Mouse (Mus musculus): ENCODE data around the gene Rab34. TPM values are rescaled to one million over a fixed set of nuclear protein-coding genes. Genes with fewer than 3 reads are reported as not detected.
A peak's percentile ranks its signal among the peaks of the same experiment; 100 is the strongest.

Rab34 gene
- total RNA-seq, 2 experiments from 2014 or later, result 6.4 to 11.4 TPM

DNA sequence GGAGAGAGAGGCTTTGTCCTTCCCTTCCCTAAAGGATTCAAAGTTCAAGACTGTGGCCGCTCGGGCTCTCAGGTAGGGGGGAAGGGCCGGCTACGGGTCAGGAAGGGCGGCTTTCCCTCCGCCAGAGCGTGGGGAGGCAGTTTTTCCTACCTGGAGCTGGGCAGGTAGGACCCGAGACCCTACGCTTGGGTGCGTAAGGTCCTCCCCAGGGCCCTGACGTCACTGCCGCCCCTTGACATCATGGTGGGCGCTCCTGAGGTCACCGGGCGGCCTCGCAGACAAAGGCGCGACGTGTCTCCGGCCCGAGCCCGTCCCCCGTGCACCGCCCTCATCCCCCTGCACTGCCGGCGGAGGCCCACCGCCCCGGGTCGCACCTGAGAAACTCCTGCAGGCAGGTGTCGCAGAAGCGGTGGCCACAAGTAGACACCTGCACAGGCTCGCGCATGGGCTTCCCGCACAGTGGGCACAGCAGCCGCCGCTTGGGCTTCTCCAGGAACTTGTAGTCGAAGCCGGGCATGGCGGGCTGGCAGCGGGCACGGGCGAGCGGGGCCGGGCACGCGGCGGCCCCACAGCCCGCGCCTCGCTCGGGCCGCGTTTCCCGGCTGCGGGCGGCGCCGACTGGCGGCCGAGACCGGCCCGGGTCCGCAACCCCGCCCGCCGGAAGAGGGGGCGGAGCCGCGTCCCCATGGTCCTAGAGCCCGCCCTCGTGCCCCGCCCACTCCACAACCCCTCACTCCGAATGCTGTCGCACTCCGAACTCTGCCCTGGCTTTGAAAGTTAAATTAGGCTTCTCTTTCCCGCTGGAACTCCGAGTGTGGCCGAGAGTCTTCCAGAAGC is 23.1 kb upstream of the Rab34 start, which contains the start of gene Traf4:
TSS of gene Traf4 (minus strand) at position 666 of the 837 bp plus-strand sequence.
- DNase-seq, result peak; percentile 88 to 90

DNA sequence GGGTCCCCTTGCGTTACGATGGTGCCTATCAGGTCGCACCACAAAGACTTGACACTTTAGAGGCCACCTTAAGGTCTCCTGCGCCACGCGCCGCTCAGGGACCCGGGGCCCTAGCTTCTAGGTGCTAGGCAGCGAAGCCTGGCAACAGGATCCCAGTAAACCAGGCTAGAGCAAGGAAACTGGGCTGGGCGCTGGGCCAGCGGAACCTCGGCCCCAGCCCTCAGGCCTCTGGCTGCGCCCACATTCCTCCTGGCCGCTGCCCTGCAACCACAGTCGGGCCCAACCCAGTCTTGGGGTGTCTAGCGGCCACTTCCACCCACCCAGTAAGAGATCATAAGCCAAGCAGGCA is 22.5 kb upstream of the Rab34 start:
- no peak for DNase-seq

DNA sequence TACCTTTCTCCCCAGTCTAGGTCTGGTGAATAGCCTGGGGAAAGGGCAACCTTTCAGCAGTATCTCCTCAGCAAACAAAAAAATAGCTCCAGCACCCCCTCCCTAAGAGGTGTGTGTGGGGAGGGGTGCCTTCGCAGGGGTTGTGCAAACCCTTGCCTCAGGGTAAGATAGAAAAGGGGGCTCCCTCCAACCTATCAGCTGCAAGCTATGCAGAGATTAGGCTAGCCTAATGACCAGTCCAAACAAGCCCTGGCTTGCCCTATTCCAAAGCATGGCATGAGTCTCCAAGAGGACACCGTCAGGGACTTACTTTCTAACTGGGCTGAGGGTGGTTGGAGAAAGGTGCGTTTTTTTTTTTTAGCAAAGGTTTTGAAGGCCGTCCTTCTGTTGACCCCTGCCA is 22.1 kb upstream of the Rab34 start:
- DNase-seq, result no peak

DNA sequence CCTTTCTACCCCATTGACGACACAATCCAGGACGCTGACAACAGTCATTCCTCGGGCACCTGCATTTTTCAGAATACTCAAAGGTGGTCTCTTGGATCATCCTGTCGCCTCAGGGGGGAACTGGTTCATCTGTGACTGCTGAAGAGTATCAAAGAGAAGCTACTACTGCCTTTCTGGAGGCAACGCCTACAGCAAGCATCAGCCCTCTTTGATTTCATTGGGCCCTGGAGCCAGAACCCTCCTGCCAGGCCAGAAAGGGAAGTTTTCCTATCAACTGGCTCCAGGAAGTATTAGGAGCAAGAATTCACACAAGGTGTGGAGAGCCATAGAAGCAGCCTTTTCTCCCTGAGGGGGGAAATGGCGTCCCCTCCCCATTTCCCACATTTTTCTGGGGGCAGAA is 21.6 kb upstream of the Rab34 start:
- no peak for DNase-seq

DNA sequence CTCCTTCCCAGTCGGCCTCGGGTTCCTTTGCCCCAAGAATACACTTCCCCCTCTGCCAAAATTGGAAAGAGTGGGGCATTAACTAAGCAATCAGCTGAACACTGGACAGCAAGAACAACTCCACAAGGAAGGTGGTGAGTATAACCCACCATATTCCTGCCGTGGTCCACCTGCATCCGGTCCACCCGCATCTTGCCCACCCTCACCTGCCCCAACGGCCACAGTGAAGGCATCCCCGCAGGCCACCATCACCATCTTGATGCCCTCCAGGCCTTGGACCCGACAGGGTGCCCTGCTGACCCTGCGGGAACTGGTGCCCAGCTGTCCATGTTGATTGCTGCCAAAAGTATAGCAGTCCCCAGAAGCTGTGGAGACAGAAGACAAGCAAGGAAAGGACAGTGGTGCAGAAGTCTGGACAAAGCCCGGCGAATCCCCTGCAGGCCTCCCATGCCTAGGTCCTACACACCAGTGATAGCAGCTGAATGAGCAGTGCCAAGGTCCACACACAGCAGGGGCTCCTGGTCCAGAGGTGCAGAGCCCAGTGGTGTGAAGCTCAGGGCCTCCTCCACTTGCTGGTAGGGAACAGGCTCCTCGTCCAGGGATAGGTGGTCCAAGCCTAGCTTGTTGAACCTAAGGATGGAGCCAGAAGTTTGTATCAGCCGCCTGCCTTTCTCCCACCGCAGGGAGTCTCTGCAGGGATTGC is 20.8 kb upstream of the Rab34 start:
- no peak for DNase-seq

DNA sequence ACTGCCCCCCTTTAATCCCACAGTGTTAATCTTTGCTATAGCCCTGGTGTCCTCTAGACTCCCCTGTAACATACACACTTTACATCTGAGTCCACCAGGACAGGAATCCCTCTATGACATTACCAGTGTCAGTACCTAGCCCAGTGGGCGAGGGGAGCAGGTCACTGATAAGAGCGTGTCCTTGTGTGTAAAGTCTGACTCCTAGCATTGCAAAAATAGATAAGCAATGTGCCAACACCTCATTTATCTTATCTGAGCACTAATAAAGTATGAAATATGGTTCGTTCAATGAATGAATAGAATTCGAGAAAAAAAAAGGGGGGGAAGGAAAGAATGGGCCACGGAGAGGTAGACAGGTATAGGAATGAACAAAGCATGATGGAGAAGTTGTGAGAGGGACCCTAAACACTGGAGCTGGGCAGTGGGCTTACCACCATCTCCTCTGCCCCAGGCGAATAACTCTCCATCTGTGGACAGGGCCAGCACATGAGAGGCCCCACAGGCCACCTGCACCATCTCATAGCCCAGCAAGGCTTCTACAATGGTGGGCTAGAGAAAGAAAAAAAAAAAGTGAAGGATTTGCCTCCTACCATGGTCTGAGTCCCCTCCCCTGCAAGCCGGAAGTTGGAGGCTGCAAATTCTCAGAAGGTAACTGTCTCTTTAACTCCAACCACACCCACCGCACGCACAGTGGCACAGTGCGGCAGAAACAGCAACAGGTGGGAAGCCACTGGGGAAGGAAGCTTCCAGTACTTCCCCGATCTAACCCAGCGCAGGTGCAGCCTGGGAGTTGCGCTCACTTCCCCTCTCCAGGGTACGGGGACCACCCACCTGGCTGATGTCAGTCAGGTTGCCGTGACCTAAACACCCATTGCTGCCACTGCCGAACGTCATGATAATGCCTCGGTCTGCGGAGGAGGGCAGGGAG is 19.4 kb upstream of the Rab34 start:
- no peak for DNase-seq

DNA sequence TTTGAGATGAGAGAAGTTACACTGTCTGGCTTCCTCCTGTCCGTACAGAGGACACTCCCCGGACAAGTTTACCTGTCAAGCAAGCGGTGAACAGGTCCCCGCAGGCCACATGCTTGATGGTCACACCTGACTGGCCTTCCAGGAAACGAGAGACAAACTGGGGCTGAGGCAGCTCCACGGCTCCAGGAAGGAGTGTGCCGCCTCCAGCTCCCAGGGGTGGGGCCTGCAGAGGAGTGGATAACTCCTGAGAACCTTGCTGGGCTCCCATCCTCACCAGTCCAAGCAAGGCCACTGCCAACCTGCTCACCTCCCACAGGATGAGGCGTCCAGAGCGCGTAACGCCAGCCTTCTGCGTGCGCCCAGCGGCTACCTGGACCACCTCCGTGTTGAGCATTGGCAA is 17.9 kb upstream of the Rab34 start:
- DNase-seq, result no peak

DNA sequence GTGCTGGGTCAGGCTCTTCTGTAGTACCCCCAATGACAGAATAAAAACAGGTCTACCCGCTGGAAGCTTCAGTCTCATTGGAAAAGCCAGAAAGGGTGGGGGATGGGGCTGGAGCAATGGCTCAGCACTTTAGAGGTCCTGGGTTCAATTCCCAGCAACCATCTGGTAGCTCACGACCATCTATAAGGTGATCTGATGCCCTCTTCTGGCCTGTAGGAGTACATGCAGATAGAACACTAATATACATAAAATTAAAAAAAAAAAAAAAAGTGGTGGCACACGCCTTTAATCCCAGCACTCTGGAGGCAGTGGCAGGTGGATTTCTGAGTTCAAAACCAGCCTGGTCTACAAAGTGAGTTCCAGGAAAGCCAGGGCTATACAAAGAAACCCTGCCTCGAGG is 16.9 kb upstream of the Rab34 start:
- DNase-seq, result no peak

DNA sequence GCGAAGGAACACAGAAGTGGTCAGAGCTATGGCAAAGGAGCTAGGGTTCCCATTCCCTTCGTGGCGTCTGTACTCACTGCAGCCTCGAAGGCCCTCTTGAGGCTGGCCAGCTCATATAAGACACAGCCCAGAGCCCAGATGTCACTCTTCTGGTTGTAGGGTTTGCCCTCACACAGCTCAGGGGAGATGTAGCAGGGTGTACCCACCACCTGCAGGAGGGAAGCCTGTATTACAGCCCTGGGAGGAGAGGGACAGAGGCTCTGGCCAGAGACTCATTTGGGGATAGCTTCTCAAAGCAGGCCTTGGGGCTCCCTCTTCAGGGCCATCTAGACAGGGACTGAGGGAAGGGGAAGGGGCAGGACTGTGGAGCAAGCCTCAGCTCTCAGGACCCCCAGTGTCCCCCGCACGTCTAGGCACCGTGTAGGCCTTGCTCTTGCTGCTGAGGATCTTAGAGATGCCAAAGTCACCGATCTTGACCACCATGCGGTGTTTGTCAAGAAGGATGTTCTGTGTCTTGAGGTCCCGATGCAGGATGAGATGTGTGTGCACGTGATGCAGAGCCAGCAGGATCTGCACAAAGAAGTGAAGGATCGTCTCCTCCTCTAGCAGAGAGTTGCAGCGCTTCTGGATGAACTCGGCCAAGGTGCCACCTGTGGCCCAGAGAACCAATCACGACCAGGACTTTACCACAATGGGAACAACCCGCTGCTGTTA is 16.0 kb upstream of the Rab34 start:
- no peak for DNase-seq

DNA sequence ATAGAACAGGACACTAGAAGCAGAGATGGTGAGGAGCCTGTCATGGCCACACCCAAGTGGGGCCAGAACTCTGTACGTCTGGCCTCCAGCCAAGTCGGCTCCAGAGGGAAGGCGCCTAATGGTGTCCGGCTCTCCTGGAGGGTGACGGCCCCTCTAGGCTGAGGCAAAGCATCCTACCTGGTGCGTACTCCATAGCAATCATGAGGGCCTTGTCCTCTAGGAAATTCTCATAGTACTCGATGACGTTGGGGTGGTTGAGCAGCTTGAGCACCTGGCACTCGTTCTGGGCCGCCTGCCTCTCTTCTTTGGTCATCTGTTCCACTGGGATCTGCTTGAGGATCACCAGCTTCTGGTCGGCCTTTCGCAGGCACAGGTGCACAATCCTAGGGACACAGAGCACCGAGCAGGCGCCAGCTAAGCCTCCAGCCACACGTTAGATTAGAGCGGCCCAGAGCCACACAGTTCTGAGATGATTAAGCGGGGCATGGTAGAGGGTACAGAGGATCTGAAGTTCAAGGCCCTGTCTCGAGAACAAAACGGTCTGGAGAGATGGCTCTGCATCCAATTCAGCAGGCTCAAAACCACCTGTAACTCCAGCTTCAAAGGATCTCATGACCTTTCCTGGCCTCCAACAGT is 15.4 kb upstream of the Rab34 start:
- no peak for DNase-seq

DNA sequence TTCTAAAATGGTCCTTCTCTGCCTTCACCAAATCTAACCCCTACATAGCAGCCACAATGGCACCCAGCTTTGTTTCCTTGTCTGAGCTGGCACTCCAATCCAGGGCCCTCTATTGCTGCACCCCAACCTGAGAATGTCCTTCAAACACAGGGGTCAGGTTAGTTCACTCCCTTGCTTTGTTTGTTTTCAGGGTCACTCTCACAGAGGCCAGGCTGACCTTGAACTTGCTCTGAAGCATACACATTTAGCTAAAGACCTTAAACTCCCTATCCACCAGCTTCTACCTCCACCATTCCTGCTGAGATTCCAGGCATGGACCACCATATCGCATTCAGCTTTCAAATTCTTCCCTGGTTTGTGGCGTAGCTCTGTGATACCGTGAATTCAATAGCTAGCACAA is 13.7 kb upstream of the Rab34 start:
- DNase-seq, result no peak

DNA sequence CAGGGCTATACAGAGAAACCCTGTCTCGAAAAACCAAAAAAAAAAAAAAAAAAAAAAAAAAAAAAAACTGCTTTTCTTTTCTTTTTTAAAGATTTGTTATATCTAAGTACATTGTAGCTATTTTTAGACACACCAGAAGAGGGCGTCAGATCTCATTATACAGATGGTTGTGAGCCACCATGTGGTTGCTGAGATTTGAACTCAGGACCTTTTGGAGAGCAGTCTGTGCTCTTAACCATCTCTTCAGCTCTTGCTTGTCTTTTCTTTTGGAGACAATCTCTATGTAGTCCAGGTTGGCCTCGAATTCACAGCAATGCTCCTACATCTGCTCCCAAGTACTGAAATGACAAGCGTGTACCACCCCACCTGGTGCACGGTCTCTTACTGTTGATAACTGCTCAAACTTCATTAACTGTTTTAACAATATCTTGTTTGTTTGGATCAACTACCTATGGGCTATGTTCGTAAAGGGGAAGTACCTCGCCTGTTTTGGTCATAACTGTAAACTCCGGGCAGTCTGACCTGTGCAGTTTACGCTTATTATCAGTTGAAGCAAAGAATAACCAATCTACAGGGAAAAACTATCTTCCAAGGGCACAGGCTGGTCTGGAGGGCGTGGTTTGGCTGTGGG is 12.3 kb upstream of the Rab34 start:
- no peak for DNase-seq

DNA sequence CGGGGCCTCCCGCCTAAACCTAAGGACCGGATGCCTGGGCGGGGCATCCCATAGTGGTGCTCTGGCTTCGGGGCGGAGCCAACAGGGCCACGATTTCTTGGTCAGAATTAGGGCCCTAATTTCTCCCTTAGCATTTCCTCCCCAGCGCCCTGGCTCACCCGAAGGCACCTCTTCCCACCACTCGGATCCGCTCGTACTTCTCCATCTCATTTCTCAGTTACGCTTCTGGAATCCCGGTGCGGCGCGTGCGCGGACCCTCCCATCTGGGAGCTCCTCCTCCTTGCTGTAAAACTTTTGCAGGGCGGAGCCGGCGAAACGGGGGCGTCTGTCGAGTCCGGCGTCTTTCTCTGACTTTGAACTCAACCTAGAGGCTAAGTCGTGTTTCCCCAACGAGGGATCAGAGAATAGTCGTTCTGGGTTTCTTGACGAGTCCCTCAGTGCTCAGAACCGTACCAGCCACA is 11.8 kb upstream of the Rab34 start, which contains the start of the genes Nek8 and Tlcd1:
TSS of gene Nek8 (minus strand) at position 274 of the 461 bp plus-strand sequence.
TSS of gene Tlcd1 (plus strand) at position 310 of the 461 bp plus-strand sequence.
- DNase-seq, result peak; percentile 95 to 96

DNA sequence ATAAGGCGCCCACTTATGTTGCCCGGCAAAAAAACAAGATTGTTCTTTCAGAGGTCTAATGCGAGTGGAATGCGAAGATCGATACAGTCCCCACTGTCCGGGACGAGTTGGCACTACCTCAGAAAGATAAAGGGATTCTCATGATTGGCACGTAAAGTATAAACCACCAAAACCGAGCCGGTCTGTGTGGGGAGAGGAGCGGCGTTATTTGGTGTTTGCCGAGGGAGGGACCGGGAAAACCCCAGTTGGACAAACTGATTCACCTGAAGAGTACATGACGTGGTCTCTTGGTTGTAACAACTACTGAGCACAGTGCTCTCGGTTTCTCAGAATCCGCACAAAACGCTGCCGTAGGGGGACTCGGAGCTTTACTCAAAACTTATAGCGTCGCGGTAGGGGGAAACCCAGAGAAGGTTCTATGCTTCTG is 11.3 kb upstream of the Rab34 start:
- DNase-seq, result no peak

DNA sequence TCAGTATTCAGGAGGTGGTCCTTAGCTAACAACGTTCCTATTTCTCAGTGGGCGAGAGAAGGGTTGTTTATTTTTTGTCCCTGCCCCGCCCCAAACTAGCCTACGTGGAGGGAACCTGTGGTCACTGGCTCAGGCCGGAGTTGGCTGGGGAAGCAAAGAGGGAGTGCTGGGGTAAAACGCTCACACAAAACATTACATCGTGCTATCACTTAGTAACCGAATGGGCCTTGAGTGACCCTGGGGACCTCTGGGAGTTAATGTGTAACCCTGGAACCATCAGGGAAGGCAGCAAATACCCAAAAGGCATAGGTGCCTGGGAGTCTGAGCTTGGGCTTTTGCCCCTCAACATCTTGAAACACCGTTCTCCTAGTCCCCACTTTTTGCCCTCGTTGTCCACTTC is 10.8 kb upstream of the Rab34 start:
- no peak for DNase-seq

DNA sequence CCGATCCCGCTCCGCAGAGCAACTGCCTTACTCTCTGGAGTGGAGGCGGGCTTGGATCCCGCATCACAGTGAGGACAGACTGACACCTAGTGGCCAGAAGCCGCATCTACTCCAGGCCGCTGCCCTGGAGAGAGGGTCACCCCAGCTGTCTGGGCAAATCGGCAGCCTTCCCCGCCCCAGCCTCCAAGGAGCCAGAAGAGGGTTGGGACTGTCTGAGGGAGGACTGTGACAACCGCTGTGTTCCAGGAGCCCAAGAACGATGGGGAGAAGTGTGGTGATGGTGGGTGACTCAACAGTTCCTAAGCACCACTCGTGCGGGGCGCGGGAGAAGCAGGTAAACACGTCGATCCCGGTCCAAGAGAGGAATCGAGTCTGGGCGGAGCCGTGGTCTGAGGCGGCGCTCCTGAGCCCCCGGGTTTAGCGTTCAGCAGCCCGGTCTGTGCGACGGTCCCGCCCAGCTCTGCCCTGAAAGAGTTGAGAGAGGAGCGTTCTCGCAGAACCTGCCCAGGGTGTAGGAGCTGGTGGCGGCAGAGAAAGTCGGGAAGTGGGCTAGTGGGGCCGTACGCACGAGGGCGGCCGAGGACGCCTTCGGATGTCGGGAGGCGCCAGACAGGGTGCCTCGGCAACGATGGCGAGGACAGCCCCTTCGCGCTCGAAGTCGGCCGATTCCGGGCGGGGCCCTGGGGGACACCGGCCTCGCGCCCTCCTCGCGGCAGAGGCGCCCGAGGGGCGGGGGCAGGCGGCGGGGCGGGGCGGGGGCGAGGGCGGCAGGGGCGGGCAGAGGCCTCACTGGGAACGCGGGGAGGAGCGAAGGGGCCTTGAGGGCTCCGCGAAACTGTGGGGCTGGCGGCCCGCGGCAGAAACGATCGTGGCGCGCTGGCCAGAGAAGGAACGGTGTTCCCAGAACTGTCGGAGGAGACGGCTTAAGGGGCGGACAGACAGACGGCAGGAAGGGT is 10.0 kb upstream of the Rab34 start:
- peak; percentile 97 for DNase-seq

DNA sequence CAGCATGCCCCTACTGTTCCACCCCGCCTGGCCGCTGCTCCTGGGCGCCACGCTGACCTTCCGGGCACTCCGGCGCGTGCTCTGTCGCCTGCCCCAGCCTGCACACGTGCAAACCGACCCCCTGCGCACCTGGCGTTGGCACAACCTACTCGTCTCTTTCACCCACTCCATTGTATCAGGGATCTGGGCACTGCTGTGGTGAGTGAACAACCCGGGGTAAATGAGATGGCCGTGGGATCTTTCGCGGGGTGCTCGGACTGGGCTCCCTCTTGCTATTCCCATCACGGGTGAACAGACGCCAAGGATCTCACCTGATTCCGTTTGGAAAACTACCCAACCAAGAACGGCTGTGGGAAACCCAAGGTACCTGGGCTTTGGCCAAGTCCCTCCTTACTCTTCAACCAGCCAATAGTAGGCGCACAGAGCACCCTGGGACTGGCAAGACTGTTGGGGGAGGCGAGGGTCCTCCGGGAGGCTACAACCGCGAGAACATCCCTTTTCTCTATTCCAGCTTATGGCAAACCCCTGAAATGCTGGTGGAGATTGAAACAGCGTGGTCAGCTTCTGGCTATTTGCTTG is 9.3 kb upstream of the Rab34 start:
- peak; percentile 57 to 68 for DNase-seq

DNA sequence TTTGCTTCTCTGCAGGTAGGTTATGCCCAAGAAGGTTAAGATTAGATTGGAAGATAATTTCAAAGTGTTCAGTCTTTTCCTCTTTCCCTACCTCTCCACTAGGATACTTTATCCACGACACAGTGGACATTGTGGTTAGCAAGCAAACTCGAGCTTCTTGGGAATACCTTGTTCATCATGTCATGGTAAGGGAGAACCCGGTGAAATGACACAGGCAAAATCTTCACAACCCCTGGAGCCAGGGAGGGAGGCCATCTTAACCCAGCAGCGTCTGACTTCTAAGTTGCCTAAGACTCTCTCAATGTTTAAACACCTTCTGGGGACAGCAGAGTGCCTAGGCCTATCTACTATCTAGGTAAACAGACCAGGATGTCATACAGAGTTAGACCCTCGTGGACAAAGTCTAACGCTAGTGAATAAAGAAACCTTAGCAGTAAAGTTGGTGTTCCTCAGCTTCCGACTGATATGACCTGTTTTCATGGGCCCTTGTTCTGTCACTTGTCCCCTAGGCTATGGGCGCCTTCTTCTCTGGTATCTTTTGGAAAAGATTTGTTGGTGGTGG is 8.7 kb upstream of the Rab34 start:
- no peak for DNase-seq
